Mouse (Mus musculus) adipocyte (in vitro differentiated cells): ENCODE results near the gene Pan3.

Experiments used
- DNase-seq: peaks from one replicate; pipeline ENCODE4 v3.0.0-alpha.2; 2016; ENCODE audit warnings: low spot score

Gene Pan3

DNA sequence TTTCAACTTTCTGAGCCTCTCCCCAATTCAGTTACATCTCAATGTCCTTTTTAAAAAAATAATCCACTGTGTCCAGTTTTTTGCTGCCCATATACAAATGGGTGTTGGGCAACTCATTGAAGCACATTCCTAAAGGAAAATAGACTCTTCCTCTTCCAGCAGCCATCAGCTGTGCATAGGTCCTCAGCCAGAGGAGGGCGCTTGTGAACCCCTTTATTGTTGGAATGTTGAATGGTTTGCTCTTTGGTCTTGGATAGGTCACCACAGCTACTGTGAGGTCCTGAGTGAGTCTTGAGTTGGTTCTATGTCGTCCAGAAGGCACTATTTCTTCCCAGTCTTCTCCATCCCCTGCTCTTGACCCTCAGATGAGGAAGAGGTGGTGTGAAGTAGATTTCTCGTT lies 54.2 kb downstream of the Pan3 start:
- peak; percentile 36 for DNase-seq

DNA sequence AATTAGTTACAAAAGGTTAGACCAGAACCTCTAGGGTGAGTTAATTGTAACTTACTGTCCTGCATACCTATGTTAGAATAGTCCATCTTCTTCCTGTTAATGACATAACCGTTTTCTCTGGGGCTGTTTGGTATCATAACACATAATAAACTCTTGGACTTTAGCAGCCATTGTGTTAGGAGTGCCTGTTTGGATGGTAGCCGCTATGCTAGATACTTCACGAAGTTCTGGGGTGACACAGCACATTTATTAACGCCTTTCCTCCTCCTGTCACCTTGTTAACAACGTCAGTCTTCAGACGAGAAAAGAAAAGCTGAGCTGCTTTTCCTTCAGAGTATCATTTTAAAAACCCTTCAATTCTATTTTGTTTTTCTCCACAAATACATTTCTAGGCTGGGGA lies 59.3 kb downstream of the Pan3 start:
- DNase-seq: no peak

- no peak for DNase-seq
Measured at GRCm38 (mm10) chr5:147490907-147491306, 60.9 kb downstream of the Pan3 start.

DNA sequence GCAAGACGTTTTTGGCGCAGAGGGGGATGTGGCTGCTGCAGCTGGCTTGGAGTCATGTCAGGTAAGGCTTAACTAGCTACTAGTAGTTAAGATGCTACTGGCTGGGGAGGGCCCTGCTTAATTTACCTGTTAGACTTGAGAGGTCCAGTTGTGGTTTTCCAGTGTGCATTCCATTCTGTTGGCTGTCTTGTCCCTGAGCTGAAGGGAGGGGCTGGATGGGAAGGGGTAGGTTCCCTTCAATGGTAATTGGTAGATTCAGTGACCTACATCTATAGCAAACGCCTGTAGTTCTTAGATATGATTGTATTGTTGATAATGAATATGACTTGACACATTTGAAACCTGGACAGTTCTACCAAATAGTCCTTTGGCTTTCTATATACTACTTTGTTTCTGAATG lies 62.5 kb downstream of the Pan3 start:
- no peak for DNase-seq

DNA sequence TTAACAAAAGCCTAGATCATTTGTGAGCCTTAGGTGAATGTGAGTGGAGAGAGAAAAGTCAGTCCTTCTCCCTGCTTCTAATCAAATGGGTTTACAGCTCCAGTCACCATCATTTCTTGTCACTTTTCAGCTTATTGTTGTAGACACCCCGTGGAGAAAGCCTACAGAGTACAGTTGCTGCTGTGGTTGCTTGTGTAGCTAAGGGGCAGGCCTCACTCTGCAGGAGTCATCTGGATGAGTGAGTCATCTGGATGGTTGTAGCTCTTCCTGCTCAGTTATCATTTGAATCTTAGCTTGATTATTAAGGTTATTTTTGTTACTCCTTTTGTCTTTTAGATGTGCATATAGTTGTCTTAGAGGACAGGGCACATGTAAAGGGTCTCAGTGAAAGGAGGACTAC lies 63.2 kb downstream of the Pan3 start:
- DNase-seq: no peak

- no peak for DNase-seq
Measured at GRCm38 (mm10) chr5:147493685-147494084, 63.7 kb downstream of the Pan3 start.

- DNase-seq: no peak
Measured at GRCm38 (mm10) chr5:147494388-147494787, 64.4 kb downstream of the Pan3 start.

GRCm38 (mm10) chr5:147494791-147495376 lies 64.9 kb downstream of the Pan3 start:
- no peak for DNase-seq

GRCm38 (mm10) chr5:147495961-147496360 lies 66.0 kb downstream of the Pan3 start:
- DNase-seq: no peak

DNA sequence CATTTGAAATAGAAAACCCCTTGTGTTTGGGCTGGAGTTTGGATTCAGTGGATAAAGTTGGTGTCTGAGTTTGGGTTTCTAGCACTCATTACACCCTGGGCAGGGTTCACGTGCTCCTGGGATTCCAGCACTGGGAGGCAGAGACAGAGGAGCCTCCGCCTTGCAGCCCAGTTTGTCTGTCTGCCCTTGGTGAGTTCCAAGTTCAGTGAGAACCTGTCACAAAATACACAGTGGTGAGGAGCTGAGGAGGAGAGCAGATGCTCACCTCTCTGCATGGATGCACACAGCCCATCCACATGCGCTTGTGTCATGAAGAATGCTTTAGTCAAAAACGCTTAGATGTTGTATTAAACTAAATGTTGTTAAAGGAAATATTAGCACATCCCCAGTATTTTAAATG lies 67.0 kb downstream of the Pan3 start:
- DNase-seq: no peak

DNA sequence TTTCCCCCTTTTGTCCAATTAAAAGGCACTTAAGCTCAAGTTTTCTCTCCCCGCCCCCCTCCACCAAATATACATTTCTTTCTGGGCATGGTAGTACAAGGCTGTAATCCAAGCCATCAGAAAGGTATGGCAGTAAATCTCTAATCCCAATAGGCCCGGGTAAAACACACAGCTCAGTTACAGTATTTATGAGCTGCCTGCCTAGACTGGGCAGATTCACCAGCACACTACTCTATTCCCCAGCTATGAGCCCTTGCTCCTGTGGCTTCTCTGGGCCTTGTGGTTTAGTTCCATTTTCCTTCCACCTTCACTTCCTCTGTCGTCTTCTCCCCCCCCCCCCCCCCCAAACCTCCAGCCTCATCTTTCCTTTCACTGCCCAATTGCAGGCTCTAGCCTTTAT lies 67.8 kb downstream of the Pan3 start:
- no peak for DNase-seq

- DNase-seq: no peak
Measured at GRCm38 (mm10) chr5:147501456-147501998, 71.6 kb downstream of the Pan3 start.

DNA sequence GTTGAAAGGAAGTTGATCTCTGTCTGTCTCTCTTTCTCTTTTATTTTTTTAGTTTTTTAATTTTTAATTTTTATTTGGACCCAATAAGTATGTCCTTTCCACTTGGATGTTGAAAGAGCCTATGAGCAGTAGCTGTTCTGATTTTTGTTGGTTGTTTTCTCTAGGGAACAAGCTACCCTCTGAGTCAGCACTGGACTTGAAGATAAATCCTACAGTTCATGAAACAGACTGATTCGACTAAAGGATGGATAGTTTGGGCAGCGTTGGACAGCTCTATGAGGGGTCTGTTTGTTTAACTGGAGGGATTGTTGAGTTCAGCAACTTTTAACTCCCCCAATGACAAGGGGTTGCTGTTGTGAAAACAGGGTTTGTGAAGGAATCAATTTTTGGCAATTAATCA lies 73.0 kb downstream of the Pan3 start:
- peak; percentile 29 for DNase-seq

DNA sequence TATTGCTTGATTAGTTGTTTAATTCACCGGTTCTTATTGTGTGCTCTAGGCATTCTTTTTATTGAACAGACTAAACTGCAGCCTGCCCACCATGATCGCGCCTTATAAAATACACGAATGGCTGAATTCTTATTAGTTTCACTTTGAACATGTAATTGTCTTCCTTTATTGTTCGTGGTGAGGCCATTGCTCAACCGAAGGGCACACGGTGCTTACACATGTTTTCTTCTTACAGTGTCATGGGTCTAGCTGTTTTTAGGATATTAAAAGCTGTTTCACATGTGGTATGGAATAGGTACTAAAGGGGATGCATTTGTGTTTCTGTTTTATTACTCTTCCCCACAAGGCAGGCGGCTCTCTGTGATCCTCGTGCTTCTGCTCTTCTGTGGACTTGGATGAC lies 81.4 kb downstream of the Pan3 start:
- no peak for DNase-seq

GRCm38 (mm10) chr5:147527006-147527405 lies 97.0 kb downstream of the Pan3 start:
- DNase-seq: no peak

DNA sequence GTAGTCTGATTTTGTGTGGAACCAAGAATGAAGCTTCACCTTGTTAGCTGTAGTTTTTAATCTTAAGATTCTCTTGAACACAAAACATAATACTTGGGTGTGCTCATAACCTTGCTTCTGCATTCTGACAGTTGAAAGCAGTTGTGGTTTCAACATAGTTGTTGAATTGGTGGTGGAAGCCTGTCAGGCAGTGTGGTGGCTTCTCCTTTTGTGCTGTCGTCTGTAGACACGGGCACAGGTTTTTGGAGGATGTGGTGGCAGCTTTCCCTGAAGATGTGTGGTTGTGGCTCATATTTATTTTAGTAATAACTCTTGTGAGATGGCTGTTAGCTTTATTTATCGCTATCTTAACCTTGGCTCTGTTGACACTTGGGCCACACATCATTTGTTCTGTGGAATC lies 97.8 kb downstream of the Pan3 start:
- no peak for DNase-seq

- DNase-seq: no peak
Measured at GRCm38 (mm10) chr5:147532031-147532430, 102.1 kb downstream of the Pan3 start.

DNA sequence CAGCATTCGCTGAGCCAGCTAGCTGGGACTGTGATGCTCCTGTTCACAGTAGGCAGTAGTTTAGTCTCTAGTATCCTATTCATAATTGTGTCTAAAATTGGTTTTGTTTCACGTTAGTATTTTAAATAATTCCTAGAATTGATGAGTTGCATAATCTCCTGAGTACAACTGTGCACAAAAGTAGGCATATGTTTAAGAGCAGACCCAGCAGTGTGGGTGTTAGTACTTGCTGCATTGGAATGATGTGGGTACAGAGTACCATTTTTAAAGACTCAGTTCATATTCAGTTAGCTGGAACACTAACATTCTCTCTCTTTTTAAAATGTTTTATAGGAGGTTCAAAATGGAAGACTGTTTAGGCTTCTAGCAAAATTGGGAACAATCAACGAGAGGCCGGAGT lies 109.4 kb downstream of the Pan3 start:
- DNase-seq: no peak

DNA sequence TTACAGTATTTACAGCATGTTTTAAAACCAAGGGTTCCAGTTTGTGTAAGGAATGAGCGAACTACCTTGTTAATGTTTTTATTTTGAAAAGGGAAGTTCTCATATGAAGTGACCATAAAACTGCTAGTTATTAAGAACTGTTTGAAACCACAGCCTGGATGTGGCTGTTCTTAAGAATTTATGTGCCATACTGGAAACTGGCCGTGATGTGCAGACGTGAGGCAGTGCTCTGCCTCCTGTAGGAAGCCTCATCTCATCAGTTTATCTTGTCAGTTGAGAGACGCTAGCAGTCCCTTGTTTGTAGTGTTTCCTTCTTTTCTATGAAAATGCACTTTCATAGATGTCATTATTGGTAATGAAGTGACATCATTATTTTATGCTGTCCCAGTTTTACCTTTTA lies 109.9 kb downstream of the Pan3 start:
- no peak for DNase-seq

DNA sequence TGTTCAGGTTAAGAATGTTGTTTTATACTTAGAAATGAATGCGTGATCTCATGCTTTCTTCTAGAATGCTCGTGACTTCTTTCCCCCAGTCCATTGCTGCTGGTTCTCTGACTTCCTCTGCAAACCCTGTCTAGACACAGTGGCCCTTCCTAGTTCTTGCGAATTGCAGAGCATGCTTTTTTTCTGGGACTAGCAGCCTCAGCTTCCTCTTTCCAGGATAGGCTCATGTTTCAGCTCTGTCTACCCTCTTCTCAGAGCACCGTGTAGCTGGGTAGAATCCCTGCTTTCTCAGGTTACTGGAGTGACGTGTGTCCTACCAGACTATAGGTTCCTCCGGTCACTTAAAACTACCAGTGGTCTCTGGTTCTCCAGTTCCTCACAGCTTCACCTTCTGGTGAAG lies 112.3 kb downstream of the Pan3 start:
- DNase-seq: no peak

- peak; percentile 14 for DNase-seq
Measured at GRCm38 (mm10) chr5:147545731-147546241, 115.8 kb downstream of the Pan3 start.

- DNase-seq: no peak
Measured at GRCm38 (mm10) chr5:147549016-147549755, 119.2 kb downstream of the Pan3 start.

GRCm38 (mm10) chr5:147551879-147552627 lies 122.1 kb downstream of the Pan3 start:
- DNase-seq: no peak
